Mouse (Mus musculus): Measurements from ENCODE around the gene Cptp.
A peak's percentile ranks its signal among the peaks of the same experiment; 100 is the strongest.

The Cptp gene

GRCm38 (mm10) chr4:155856881-155857280, 12.4 kb downstream of the Cptp start:
- Histone ChIP-seq H3K27me3 (ENCODE audit: control insufficient read depth, insufficient read depth, low read length, poor library complexity, severe bottlenecking) (no peaks in the 10 kb centered on the region), H3K36me3 (ENCODE audit: control insufficient read depth, insufficient read depth, low read length, poor library complexity, severe bottlenecking) (no peaks in the 10 kb centered on the region; the same call in none of the 2 replicates)
- DNase-seq (ENCODE audit: low read depth, low spot score), result no peak

GRCm38 (mm10) chr4:155856071-155856470, 13.2 kb downstream of the Cptp start:
- no peak for DNase-seq (ENCODE audit: low read depth, low spot score)
- no peaks in the 10 kb centered on the region; the same call in none of the 2 replicates for H3K36me3 ChIP-seq (ENCODE audit: control insufficient read depth, insufficient read depth, low read length, poor library complexity, severe bottlenecking)
- no peaks in the 10 kb centered on the region for H3K27me3 ChIP-seq (ENCODE audit: control insufficient read depth, insufficient read depth, low read length, poor library complexity, severe bottlenecking)

GRCm38 (mm10) chr4:155854991-155855390, 14.2 kb downstream of the Cptp start:
- H3K36me3 ChIP-seq (ENCODE audit: control insufficient read depth, insufficient read depth, low read length, poor library complexity, severe bottlenecking), result no peaks in the 10 kb centered on the region; the same call in 1 of the 2 replicates
- no peak for DNase-seq (ENCODE audit: low read depth, low spot score)
- no peaks in the 10 kb centered on the region for H3K27me3 ChIP-seq (ENCODE audit: control insufficient read depth, insufficient read depth, low read length, poor library complexity, severe bottlenecking)

- Histone ChIP-seq H3K27me3 (ENCODE audit: control insufficient read depth, insufficient read depth, low read length, poor library complexity, severe bottlenecking) (no peaks in the 10 kb centered on the region), H3K36me3 (ENCODE audit: control insufficient read depth, insufficient read depth, low read length, poor library complexity, severe bottlenecking) (no peaks in the 10 kb centered on the region; the same call in 1 of the 2 replicates)
- no peak for DNase-seq (ENCODE audit: low read depth, low spot score)
Measured at GRCm38 (mm10) chr4:155853421-155853820, 15.8 kb downstream of the Cptp start.

GRCm38 (mm10) chr4:155851951-155852411, 17.3 kb downstream of the Cptp start:
- Histone ChIP-seq H3K36me3 (ENCODE audit: control insufficient read depth, insufficient read depth, low read length, poor library complexity, severe bottlenecking) (no peaks in the 10 kb centered on the region; the same call in 1 of the 2 replicates), H3K27me3 (ENCODE audit: control insufficient read depth, insufficient read depth, low read length, poor library complexity, severe bottlenecking) (no peaks in the 10 kb centered on the region)
- no peak for DNase-seq (ENCODE audit: low read depth, low spot score)

- no peaks in the 10 kb centered on the region for H3K27me3 ChIP-seq (ENCODE audit: control insufficient read depth, insufficient read depth, low read length, poor library complexity, severe bottlenecking)
- no peaks in the 10 kb centered on the region; the same call in 1 of the 2 replicates for H3K36me3 ChIP-seq (ENCODE audit: control insufficient read depth, insufficient read depth, low read length, poor library complexity, severe bottlenecking)
- DNase-seq (ENCODE audit: low read depth, low spot score), result no peak
Measured at GRCm38 (mm10) chr4:155851368-155851767, 17.9 kb downstream of the Cptp start.

GRCm38 (mm10) chr4:155849792-155850451, 19.3 kb downstream of the Cptp start:
- Histone ChIP-seq H3K27me3 (ENCODE audit: control insufficient read depth, insufficient read depth, low read length, poor library complexity, severe bottlenecking) (no peaks in the 10 kb centered on the region), H3K36me3 (ENCODE audit: control insufficient read depth, insufficient read depth, low read length, poor library complexity, severe bottlenecking) (no peaks in the 10 kb centered on the region)
- no peak for DNase-seq (ENCODE audit: low read depth, low spot score)

- no peaks in the 10 kb centered on the region for H3K36me3 ChIP-seq (ENCODE audit: control insufficient read depth, insufficient read depth, low read length, poor library complexity, severe bottlenecking)
- no peak for DNase-seq (ENCODE audit: low read depth, low spot score)
Measured at GRCm38 (mm10) chr4:155849391-155849790, 19.8 kb downstream of the Cptp start.

GRCm38 (mm10) chr4:155848434-155849095, 20.7 kb downstream of the Cptp start:
- DNase-seq (ENCODE audit: low read depth, low spot score), result no peak

More at GRCm38 (mm10) chr4:155849391-155849790, 19.8 kb downstream of the Cptp start:
- H3K27me3 ChIP-seq (ENCODE audit: control insufficient read depth, insufficient read depth, low read length, poor library complexity, severe bottlenecking), result no peaks in the 10 kb centered on the region

GRCm38 (mm10) chr4:155847591-155848352, 21.5 kb downstream of the Cptp start:
- DNase-seq (ENCODE audit: low read depth, low spot score), result peak; percentile 55
- Histone ChIP-seq H3K36me3 (ENCODE audit: control insufficient read depth, insufficient read depth, low read length, poor library complexity, severe bottlenecking) (no peaks in the 10 kb centered on the region), H3K27me3 (ENCODE audit: control insufficient read depth, insufficient read depth, low read length, poor library complexity, severe bottlenecking) (no peaks in the 10 kb centered on the region)

More at GRCm38 (mm10) chr4:155848434-155849095, 20.7 kb downstream of the Cptp start:
- no peaks in the 10 kb centered on the region for H3K27me3 ChIP-seq (ENCODE audit: control insufficient read depth, insufficient read depth, low read length, poor library complexity, severe bottlenecking)
- no peaks in the 10 kb centered on the region for H3K36me3 ChIP-seq (ENCODE audit: control insufficient read depth, insufficient read depth, low read length, poor library complexity, severe bottlenecking)

- DNase-seq (ENCODE audit: low read depth, low spot score), result peak; percentile 95
- H3K36me3 ChIP-seq (ENCODE audit: control insufficient read depth, insufficient read depth, low read length, poor library complexity, severe bottlenecking), result no peaks in the 10 kb centered on the region
- H3K27me3 ChIP-seq (ENCODE audit: control insufficient read depth, insufficient read depth, low read length, poor library complexity, severe bottlenecking), result no peaks in the 10 kb centered on the region
Measured at GRCm38 (mm10) chr4:155846871-155847578, 22.2 kb downstream of the Cptp start, which contains the start of gene Dvl1. Gene Dvl1 (plus strand): TSS chr4:155847402.

GRCm38 (mm10) chr4:155843231-155843630, 26.0 kb downstream of the Cptp start:
- H3K27me3 ChIP-seq (ENCODE audit: control insufficient read depth, insufficient read depth, low read length, poor library complexity, severe bottlenecking), result no peaks in the 10 kb centered on the region
- H3K36me3 ChIP-seq (ENCODE audit: control insufficient read depth, insufficient read depth, low read length, poor library complexity, severe bottlenecking), result no peaks in the 10 kb centered on the region
- no peak for DNase-seq (ENCODE audit: low read depth, low spot score)

GRCm38 (mm10) chr4:155841651-155842270, 27.5 kb downstream of the Cptp start:
- peak; percentile 64 for DNase-seq (ENCODE audit: low read depth, low spot score)
- no peaks in the 10 kb centered on the region for H3K36me3 ChIP-seq (ENCODE audit: control insufficient read depth, insufficient read depth, low read length, poor library complexity, severe bottlenecking)

GRCm38 (mm10) chr4:155841003-155841454, 28.2 kb downstream of the Cptp start:
- DNase-seq (ENCODE audit: low read depth, low spot score), result peak; percentile 85
- Histone ChIP-seq H3K36me3 (ENCODE audit: control insufficient read depth, insufficient read depth, low read length, poor library complexity, severe bottlenecking) (no peaks in the 10 kb centered on the region), H3K27me3 (ENCODE audit: control insufficient read depth, insufficient read depth, low read length, poor library complexity, severe bottlenecking) (no peaks in the 10 kb centered on the region)

More at GRCm38 (mm10) chr4:155841651-155842270, 27.5 kb downstream of the Cptp start:
- no peaks in the 10 kb centered on the region for H3K27me3 ChIP-seq (ENCODE audit: control insufficient read depth, insufficient read depth, low read length, poor library complexity, severe bottlenecking)
